Mouse (Mus musculus) adrenal gland, postnatal 36 days (tissue): ENCODE measurements around the gene Myo18a. TPM values are rescaled to one million over a fixed set of nuclear protein-coding genes. Genes with fewer than 3 reads are reported as not detected.

Experiments
- DNase-seq, 2 experiments: peaks; one replicate each; pipeline ENCODE4 v3.0.0; 2021; ENCODE audit warnings: mixed read lengths in 1 of 2
- total RNA-seq, 2 experiments: library from RNA; stranded (reverse); gene quantifications; 2 replicates each; pipeline ENCODE4 v1.2.3; 2021

Gene Myo18a
- total RNA-seq, 2 experiments from 2014 or later = 56.7 to 76.3 TPM

DNA sequence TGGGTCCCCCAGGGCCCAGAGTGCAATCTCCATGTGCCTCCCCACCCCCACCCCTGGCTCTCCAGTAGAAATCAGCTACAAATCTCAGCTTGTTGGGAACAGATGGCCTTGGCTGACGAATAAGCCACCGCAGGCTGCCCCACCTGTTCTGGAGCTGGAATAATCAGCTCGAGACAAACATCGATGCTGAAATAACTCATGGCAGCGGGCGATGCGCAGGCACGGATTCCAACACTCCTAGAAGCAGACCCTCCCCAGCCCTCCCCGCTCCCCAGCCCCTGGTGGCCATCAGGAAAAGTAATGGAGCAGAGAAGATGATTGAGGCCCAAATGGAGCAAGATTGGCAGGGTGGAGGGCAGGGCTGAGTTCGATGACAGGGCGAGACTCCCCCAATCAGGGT lies 109.2 kb downstream of the Myo18a start:
- DNase-seq = peak; percentile 25 to 32

DNA sequence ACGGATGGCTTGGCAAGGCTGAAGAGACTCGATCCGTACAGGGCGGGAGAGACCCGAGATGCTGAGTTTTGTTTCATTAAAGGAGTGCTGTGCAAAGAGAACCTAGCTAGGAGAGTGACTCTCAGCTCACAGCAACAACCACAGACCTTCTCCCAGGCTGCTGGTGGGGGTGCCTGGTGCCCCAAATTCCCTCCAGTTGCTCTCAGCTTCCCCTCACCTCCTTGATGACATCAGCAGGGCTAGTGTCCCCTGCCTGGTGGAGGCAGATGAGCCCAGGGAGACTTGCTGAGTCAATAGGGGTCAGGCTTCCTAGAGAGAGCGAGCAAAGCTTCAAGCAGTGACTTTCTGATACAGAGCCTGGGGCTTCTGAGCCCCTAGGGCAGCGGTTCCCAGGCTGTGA lies 109.6 kb downstream of the Myo18a start:
- no peak for DNase-seq

DNA sequence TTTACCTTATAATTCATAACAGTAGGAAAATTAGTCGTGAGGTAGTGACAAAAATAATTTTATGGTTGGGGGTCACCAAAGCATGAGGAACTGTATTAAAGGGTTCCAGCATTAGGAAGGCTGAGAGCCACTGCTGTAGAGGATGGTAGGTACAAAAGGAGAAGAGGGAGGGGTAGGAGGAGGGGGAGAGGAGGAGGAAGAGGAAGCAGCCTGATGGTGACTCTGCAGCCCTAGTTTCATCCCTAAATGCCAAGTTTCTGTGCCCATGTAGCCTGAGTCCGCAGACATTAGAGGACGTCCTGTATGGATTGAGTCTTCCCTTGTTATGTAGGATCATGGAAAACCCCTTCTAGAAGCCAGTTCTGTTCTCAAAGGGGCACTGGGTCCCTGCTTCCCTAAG lies 110.1 kb downstream of the Myo18a start:
- no peak for DNase-seq

DNA sequence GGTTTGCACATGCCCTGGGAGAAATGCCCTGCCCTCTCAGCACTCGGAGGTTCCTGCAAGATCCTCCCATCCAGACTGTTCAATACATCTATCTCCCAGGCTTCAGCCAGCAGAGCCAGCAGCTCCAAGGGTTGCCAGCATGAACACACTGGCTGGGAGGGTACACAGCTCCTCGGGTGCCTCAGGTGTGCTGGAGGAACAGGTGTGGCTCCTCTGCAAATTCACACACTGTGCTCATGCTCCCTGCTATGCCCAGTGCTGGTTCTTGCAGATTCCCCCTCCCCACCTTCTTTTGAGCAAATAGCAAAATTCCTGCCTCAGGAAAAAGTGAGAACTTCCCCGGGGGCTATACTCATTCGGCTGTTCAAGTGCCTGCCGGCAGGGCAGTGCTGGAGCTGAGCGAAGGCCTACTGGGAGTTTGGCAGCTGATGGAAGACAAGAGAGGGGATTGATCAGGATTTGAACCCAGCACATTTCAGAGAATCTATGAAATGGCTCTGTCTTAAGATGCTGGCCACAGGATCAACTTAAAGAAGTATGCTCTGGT lies 111.7 kb downstream of the Myo18a start:
- DNase-seq = no peak

DNA sequence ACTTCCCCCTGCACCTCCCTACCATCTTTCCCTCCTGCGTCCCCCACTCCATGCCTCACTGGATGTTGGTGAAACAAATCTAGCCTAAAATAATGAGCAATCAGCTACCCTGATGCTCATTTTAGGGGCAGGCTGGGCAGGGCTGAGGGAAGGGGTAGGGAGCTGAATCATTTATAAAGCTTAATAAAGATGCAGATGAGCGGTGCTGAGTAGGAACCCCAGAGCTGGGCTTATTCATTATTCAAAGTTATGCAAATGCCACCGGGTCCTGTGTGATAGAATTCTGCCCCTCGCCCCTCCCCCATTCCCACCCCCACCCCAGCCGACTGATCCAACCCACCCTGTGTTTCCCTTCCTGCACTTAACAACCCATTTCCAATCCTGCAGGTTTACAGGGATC lies 112.2 kb downstream of the Myo18a start:
- DNase-seq = no peak

DNA sequence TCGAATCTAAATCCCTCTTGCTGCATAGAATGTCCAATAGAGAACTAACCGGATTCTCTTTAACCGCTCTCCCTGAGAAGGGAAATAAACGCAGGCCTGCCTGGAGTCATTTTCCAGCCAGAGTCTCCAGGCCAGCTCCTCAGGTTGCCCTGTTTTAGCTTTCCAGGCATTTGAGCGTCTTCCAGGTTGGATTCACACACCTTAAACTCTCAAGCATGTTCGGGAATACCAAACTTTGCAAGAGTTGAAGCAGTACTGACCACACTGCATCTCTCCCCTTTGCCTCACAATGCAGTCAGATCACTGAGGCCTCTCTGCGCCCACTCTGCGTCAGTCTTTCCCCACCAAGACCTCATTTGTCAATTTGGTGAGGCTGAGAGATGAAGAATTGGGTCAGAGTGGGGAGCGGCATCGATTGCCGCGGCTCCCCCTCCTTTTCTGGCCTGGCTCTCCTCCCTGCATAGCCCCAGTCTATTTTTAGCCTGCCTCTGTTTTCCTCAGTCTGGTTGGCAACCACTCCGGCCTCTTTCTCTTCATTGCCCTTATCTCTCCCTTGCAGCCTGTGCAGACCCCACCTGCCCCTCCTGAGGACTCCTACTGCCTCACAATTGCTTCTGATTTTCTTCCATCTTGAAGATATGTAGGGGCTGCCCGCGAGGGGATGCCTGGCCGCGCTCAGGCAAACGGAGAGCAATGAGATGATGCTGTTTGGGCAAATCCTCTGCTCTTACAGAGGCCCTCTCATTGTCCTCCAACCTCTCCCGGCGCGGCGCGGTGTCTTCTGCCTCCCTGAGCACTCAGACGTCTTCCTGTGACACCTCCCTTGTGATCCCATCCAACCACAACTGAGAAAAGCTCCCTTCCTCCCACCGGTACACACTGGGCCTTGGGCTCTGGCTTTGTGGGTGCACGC lies 113.1 kb downstream of the Myo18a start:
- DNase-seq = no peak

DNA sequence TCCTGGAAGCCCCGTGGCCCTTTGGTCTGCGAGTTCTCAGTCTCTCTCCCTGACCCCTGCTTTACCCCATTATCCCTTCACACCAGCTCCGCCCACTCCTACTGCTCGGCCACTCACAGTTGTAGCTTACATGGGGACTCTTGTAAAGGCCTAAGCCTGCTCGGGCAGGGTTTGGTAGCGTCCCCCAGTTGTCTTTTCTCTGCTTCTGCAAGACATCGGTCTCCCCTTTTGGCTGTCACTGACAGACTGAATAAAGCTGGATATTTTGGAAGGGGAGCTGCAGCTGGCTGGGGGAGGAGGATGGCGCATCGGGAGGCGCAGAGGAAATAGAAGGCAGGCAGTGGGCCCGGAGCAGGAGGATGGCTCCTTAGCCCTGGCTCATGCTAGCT lies 113.7 kb downstream of the Myo18a start:
- DNase-seq = no peak

DNA sequence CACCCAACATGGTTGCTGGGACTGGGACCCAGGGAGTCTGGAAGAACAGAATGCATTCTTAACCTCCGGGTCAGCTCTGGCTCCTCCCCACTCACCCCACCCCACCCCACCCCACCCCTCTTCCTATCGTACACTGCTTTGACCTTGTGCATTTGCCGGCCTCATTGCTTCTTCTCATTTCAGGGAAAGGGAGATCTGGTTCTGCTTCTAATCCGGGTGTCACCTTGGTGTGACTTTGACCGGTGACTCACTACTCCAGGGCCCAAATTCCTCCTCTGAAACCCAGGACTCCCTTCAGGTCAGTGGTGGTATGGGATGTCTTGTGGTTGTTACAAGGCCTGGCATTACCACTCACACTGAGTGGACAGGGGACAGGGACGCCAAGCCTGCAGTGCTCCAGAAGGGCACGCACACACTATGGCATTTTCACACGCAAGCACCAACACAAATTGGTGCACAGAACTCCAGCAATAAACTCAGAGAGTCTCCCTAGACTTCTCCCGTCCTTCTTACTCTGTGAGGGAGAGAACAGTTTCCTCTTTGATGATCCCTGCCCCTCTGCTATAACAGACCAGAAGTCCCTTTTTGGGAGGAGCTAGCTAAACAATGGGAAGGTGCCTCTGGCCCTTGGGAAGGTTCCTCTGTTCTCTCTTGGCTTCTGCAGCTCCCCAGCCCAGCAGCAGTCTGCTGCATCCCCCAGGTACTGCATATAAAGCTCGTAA lies 121.6 kb downstream of the Myo18a start:
- peak in 1 of 2 experiments; percentile 22 for DNase-seq

DNA sequence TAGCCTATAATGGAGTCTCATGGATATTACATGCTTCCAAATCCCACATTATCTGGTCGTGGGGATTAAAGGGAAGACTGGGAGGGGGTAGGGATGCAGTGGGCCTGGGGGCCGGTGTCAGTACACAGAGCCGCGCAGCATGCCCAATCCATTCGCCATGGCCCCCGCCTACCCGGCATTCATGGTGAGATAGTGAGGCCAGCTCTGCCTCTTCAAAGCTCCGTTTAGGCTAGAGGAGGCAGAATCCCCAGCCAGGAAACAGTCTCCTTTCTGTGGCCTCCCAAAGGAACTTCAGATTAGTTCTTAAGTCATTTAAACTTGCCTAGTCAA lies 122.2 kb downstream of the Myo18a start:
- no peak for DNase-seq

DNA sequence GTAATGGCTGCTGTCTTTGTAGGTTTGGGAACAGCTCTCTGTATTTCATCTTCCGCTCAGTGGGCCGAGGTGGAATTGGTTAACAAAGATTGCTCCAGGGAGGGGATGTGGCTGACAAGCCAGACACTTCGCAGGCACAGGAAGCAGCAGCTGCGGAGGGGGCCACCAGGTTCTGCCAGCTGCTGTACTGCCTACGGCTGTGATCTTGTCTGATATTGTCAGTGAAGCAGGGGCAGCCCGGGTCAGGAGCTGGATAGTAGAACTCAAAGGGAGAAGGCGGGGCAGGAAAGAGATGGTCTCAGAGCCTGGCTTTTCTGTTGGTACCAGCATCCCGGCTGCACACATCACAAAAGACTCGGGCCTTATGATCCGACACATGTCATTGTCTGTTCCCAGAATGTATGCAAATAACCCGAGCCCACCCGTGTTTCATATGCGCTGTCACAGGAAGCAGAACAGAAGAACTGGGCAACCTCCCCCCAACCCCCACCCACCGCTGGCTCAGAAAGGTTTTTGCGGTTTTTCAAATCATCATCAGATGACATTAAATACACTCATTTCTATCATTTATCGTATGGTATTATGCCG lies 124.4 kb downstream of the Myo18a start:
- DNase-seq = no peak

DNA sequence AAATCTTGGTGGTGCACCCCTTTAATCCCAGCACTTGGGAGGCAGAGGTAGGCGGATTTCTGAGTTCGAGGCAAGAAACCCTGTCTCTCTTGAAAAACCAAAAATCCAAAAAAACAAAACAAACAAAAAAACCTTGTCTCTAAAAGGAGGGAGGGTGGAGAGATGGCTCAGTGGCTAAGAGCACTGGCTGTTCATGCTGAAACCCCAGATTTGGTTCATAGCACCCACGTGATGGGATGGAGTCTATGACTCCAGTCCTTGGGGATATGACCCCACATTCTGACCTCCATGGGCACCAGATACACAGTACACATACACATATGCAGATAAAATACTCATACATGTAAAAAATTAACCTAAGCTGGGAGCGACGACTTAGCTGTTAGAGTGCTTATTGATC lies 125.8 kb downstream of the Myo18a start:
- no peak for DNase-seq

DNA sequence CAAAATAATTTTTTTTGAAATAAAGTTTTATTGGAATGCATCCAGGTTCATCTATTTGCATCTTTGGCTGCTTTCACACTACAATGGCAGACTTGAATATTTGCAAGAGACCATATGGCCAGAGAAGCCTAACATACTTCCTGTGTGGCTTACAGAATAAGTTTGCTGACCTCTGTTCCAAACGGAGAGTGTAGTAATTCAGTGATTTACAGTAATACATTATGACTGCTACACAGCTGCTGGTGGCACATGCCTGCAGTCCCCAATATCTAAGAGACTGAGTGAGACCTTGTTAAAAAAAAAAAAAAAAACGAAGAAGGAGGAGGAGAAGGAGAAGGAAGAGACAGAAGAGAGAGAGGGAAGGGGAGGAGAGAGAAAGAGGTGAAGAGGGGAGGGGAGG lies 126.4 kb downstream of the Myo18a start:
- DNase-seq = no peak

DNA sequence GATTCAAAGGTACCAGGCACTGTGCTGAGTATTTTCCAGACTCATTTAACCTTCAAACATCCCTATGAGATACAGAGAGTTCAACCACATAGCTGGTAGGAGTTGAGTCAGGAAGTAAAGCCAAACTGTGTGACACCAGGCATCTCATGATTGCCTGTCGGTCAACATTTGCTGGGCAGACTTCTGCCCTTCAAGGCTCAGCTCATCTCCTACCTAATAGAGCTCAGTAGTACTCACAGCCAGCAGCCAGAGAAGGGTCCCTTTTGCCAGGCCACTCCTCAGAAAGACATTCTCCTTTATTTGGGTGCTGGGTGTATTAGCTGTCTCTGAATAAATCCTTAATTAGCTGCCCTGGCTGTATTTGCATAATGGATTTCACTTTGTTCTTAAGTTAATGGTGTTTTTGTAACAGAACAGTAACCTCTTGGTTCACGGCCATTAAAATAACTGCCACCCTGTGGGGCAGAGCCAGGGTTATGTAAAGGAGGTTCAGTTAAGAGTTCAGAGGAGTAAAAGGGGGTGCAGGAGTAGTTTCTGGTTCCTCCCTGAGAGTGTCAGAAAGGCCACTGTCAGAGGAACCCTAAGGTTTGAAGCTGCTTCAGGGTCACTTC lies 127.7 kb downstream of the Myo18a start:
- no peak for DNase-seq

DNA sequence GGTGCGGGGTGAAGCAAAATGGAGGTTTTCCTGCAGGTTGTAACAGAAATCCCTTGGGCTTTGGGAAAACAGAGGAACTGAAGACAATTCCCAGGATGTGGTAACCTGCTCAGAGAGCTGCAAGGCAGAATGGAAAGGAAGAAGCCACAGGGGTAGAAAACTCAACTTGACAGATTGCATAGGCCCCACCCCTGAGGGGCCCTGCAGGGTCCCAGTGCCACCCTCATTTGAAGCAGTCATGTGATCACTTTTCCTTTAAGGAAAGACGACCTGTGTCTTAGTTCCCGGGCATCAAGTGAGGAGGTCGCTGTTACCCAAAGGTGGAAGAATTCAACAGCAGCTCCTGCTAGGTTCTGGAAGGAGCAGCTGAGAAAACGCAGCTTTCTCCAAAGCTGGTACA lies 129.8 kb downstream of the Myo18a start:
- DNase-seq = no peak

DNA sequence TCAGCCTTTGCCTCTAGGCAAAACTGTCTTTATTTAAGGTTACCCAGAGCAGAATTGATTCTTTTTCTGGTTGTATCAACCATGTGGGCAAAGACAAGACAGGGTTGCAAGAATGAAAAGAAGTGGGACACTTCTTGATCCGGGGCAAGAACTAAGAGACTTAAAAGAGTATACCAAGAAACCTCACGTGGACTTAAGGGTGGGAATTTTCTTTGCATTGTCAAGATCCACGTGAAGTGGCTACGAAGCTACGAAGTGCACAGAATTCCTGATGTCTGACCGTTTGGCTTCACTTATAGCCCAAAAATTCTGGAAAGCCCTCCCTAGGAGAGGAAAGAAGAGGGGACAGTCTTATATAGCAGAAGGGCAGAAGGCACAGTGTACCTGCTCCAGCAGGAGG lies 130.2 kb downstream of the Myo18a start:
- DNase-seq = no peak

DNA sequence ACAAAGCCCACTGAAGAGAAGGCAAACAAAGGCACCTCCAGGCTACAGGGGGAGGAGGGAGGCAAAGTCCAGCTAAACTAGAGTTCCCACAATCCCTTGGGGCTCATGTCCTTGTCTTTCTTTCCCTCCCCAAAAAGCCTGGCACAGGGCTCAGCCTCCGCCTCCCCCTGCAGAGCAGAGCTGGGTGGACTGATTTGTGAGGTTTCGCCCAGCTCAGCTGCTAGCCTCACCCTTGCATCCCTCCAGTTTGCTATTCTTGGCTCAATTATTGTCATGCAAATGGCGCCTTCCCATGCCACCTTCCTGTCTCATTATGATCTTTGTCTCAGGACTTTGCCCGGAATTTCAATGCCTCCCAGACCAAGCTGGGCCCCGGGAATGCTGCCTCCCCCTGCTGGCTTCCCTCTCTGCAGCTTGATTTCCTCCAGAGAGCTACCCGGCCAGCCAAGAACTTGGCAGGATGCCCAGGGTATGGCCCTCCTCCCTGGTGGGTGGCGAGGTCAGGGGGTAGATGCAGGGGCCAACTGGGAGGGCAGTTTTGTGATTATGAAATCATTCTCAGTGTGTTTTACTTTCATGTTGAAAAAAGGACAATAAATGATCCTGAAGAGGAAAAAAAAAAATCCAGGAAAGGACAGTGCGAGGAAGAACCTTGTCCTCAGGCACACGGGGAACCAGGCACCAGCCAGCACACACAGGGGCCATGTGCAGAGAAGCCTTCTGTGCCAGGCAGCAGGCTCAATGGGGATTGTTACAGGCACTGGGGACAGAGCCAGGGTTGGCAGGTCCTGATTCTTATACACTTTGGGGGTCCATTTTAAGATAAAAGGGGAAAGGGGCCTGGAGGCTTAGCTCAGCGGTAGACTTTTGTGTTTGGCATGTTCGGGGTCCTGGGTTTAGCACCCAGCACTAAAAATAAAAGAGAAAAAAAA lies 131.0 kb downstream of the Myo18a start, which contains the start of gene Pipox:
Gene Pipox, minus strand, starts transcription at position 310 of the 932 bp plus-strand sequence.
- DNase-seq = peak; percentile 94 to 96

DNA sequence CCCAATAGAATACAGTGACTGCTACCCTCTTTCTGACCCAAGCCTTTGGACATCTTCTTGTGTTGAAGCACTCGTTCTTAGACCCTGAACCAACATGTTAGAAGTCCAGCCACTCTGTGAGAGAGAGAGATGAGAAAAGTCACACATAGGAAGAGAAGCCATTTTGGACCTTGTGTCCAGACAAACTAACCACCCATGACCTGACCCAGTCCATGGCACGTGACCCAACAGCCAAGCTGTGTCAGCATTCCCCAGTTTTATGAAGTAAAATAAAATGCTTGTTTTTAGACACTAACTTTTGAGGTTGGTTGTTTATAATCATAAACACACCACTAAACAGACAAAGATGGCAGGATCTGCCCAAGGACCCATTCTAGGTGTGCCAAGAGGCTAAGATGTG lies 131.9 kb downstream of the Myo18a start:
- DNase-seq = no peak

DNA sequence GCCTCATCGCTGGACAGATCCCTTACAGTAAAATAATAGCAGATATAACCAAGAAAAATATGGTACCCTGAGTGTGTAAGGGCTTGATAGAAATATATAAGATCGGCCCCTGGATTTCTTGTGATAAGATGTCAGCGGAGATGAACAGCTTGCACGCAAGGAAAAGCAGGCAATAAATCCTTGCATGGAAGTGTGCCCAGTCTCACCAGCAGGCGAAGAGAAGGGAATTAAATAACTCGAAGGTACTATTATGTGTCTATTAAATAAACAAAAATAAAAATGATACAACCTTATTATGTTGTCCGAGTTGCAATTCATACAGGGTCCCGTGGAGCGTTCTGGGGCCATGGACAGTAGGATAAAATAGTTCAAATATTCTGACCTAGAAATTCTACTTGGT lies 133.0 kb downstream of the Myo18a start:
- DNase-seq = no peak

DNA sequence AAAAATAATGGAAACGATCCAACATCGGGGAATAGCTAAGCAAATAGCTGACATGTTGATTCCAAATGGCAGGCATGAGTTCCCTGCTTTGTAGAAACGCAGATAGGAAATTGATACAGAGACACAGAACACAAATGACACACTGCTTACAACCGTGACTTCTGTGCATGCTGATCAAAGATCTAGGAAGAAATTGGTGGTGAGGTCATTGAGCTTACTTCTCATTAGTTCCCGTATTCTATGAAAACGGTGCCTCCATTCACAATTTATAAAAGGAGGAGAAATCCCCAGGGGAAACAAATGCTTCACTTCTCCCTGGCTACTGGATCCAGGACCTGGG lies 133.4 kb downstream of the Myo18a start:
- DNase-seq = no peak

DNA sequence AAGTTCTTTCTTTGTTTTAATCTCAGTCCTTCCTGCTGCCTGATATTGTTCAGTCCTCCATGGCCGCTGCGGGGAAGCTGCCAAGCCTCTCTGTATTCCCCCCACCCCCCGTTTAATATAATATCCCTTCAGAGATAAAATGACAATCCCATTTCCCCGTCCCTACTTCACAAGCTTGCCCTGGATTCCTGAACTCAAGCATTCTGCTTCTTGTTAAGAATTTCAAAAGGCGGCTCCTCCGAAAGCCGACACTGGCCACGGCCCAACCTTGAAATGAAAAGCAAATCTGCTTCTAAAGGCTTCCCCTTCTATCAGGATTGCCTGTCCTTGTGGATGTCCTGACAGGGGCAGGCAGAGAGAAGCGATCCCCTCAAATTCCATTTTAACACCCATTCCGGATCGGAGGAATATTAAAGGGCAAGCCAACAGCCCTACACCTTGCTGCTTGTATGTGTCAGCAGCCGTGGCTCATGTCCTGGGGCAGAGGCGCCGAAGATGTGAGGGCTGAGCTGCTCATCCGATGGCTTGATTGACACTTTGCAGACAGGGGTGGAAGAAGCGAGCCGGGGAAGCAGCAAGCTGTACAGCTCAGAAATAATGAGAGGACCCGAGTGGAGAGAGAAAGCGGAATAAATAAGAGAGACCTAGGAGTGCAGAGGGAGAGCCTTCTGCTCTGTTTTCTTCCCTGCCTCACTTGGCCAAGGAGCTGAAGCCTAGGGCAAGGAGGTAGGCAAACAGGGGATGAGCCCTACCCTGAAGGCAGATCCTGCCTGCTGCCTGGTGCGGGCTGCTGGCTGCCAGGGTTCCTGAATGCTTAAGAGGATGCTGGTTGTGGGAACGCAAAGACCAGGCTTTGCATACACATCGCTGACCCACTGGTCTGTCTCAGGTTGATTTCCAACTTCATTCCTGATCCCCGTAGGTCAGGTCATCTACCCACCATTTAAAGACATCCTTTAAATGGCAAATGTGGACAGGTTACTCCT lies 134.1 kb downstream of the Myo18a start:
- DNase-seq = peak in 1 of 2 experiments; percentile 41
